8 mouse cellular contexts compared by ENCODE assay signal in the genomic region with DNA sequence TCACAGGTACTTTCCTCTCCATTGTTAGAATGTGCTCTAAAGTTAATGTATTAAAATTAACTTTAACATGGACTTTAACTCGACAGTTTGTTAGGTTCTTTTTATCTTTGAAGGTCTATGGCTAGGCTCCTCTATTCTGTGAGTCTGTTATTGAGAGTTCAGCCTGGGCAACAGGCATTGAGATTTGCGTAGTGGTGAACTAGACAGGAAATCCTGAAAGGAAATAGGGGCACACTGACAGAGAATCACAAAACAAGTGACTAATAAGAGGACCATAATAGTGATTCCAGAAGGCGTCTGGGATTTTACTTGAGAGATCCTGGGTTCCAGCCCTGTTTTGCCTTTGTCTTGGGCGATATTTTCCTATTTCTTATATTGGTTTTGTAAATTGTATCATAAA. TPM values are rescaled to one million over a fixed set of nuclear protein-coding genes. Genes with fewer than 3 reads are reported as not detected.
DNase-seq lines count a peak whose midpoint lies in the region; ATAC-seq and TF ChIP-seq lines count a peak whose summit lies in the region.

No protein-coding gene starts in this region.

- TF ChIP-seq EP300 in heart, adult 2 months (IDR thresholded peaks at IDR 0.05; ENCODE audit: insufficient read depth, low read depth, low read length), result no peak

- TF ChIP-seq CTCF in heart, adult 2 months (IDR thresholded peaks at IDR 0.05), result no peak

- DNase-seq in thymus, postnatal 25 days, result peak; percentile 12
- no peak for DNase-seq in thymus, adult 18-20 months
- DNase-seq in heart, adult 2 months, result peak in 1 of 2 experiments; percentile 8
- DNase-seq in left cerebral cortex, adult 8-10 months (ENCODE audit: low spot score in 2 of 2), result no peak
- DNase-seq in right cerebral cortex, adult 18-20 months, result no peak
- no peak for DNase-seq in cerebellum, adult 8-10 months

- H3K9ac ChIP-seq in heart, adult 2 months (ENCODE audit: low read depth, low read length), result no peak overlapping the region
- H3K9ac ChIP-seq in limb, embryonic 12.5 days (replicated peaks), result no peak overlapping the region
- no peak overlapping the region for H3K9ac ChIP-seq in neural tube, embryonic 12.5 days

- H3K27ac ChIP-seq in heart, adult 2 months, result peak overlapping the region; percentile 92
- no peak overlapping the region for H3K27ac ChIP-seq in limb, embryonic 12.5 days
- no peak overlapping the region for H3K27ac ChIP-seq in neural tube, embryonic 12.5 days

- intact Hi-C loops in heart, adult 2 months (cut with DNase I), result loop anchor here (2.0 kb wide), 1 partner anchor 32 kb away; no protein-coding TSS in a partner anchor

- peaks cover 4% of the 10 kb centered on the region for H3K4me1 ChIP-seq in heart, adult 2 months (ENCODE audit: control insufficient read depth, insufficient read depth, low read length)
- H3K4me1 ChIP-seq in limb, embryonic 12.5 days (replicated peaks), result peaks cover 8% of the 10 kb centered on the region
- H3K4me1 ChIP-seq in neural tube, embryonic 12.5 days, result peaks cover 8% of the 10 kb centered on the region; the same call in 1 of the 2 replicates

- ATAC-seq in limb, embryonic 12.5 days (ENCODE audit: insufficient number of reproducible peaks, insufficient read depth, low FRiP score, low TSS enrichment, low read depth), result no peak
- no peak for ATAC-seq in neural tube, embryonic 12.5 days (ENCODE audit: low FRiP score, low read depth)

- H3K4me2 ChIP-seq in limb, embryonic 12.5 days, result peak overlapping the region; percentile 74
- peak overlapping the region; percentile 62; the same call in 1 of the 2 replicates for H3K4me2 ChIP-seq in neural tube, embryonic 12.5 days (replicated peaks)

- H3K79me2 ChIP-seq in heart, adult 2 months (replicated peaks; ENCODE audit: control insufficient read depth, insufficient read depth, low read length), result no peaks in the 10 kb centered on the region

- WGBS in heart, adult 2 months, result 42% methylated on average over 4 of the region's 4 CpGs
- WGBS in limb, embryonic 12.5 days, result 64% methylated on average over 4 of the region's 4 CpGs
- WGBS in neural tube, embryonic 12.5 days, result 72% methylated on average over 4 of the region's 4 CpGs

- no peaks in the 10 kb centered on the region for H3K27me3 ChIP-seq in heart, adult 2 months (ENCODE audit: control insufficient read depth, insufficient read depth, low read length)
- H3K27me3 ChIP-seq in limb, embryonic 12.5 days, result no peaks in the 10 kb centered on the region
- H3K27me3 ChIP-seq in neural tube, embryonic 12.5 days (replicated peaks), result no peaks in the 10 kb centered on the region

- no peaks in the 10 kb centered on the region for H3K9me3 ChIP-seq in limb, embryonic 12.5 days
- no peaks in the 10 kb centered on the region for H3K9me3 ChIP-seq in neural tube, embryonic 12.5 days

- peak overlapping the region; percentile 98 for H3K4me3 ChIP-seq in heart, adult 2 months
- H3K4me3 ChIP-seq in limb, embryonic 12.5 days (replicated peaks), result peak overlapping the region; percentile 86
- no peak overlapping the region for H3K4me3 ChIP-seq in neural tube, embryonic 12.5 days

- no peak for TF ChIP-seq POLR2A in heart, adult 2 months (IDR thresholded peaks at IDR 0.05; ENCODE audit: insufficient read depth, low read depth, low read length)

- peaks cover 3% of the 10 kb centered on the region for H3K36me3 ChIP-seq in heart, adult 2 months (ENCODE audit: control insufficient read depth, insufficient read depth, low read length)
- no peaks in the 10 kb centered on the region for H3K36me3 ChIP-seq in limb, embryonic 12.5 days
- no peaks in the 10 kb centered on the region for H3K36me3 ChIP-seq in neural tube, embryonic 12.5 days

RNA-seq across cellular contexts. Expression of a gene that starts 0.5 kb away (rescaled TPM):
- 1 to 10 TPM; 7.3 to 7.6 TPM for total RNA-seq in heart, adult 2 months (2021)
- 5.4 and 6.6 TPM in 2 replicates for polyA plus RNA-seq in heart, adult 2 months (2012; rRNA removed)
- 27.9 and 32.9 TPM in 2 replicates for polyA plus RNA-seq in limb, embryonic 12.5 days (2016; fragmentation: Nextera tagmentation; extraction: Ambion mirVana)
- 17.8 and 22.4 TPM in 2 replicates for polyA plus RNA-seq in neural tube, embryonic 12.5 days (2016; fragmentation: Nextera tagmentation; extraction: Ambion mirVana)
- total RNA-seq in left cerebral cortex, adult 8-10 months (2022), result 1 to 10 TPM; 3.6 to 6.3 (median 5.3) TPM
